Mouse (Mus musculus) lung, postnatal 0 days (tissue): ENCODE data around the gene Lyst. TPM values are rescaled to one million over a fixed set of nuclear protein-coding genes. Genes with fewer than 3 reads are reported as not detected.
"Not testable (repeated sequence)": the region's sequence is repeated elsewhere in the genome, so short reads cannot be mapped to it uniquely, and the experiment has no call there.

Source experiments
- ATAC-seq: fragments of 200-750 bp; cut with Nextera tagmentation; 2 replicates; pipeline ENCODE4 v1.8.0; 2017; ENCODE audit warnings: moderate library complexity
- DNase-seq: peaks from one replicate; pipeline ENCODE4 v3.0.0-alpha.2; 2016; ENCODE audit warnings: low spot score
- H3K27ac ChIP-seq: fragments of 300-500 bp; sonication (generic); 2 replicates; pipeline ENCODE4 v1.5.1; 2014; ENCODE audit warnings: antibody characterized with exemption, mild to moderate bottlenecking, low read length, mixed read lengths
- H3K27me3 ChIP-seq: fragments of 300-500 bp; sonication (generic); replicated peaks from 2 replicates; pipeline ENCODE4 v1.6.1; 2014; ENCODE audit warnings: low read length, mixed read lengths; ENCODE audit not compliant: insufficient read depth
- H3K36me3 ChIP-seq: fragments of 300-500 bp; sonication (generic); 2 replicates; pipeline ENCODE4 v1.6.1; 2014; ENCODE audit warnings: low read length, mixed read lengths; ENCODE audit not compliant: insufficient read depth
- H3K4me1 ChIP-seq: fragments of 300-500 bp; sonication (generic); 2 replicates; pipeline ENCODE4 v1.6.1; 2014; ENCODE audit warnings: antibody characterized with exemption, low read depth, low read length, mixed read lengths; ENCODE audit not compliant: insufficient read depth
- H3K4me2 ChIP-seq: fragments of 300-500 bp; sonication (generic); replicated peaks from 2 replicates; pipeline ENCODE4 v1.6.1; 2014; ENCODE audit warnings: low read depth, mild to moderate bottlenecking, low read length, moderate library complexity, mixed read lengths
- H3K4me3 ChIP-seq: fragments of 300-500 bp; sonication (generic); 2 replicates; pipeline ENCODE4 v1.5.1; 2014; ENCODE audit warnings: low read depth, low read length
- H3K9ac ChIP-seq: fragments of 300-500 bp; sonication (generic); replicated peaks from 2 replicates; pipeline ENCODE4 v1.6.1; 2014; ENCODE audit warnings: low read depth, mild to moderate bottlenecking
- H3K9me3 ChIP-seq: fragments of 300-500 bp; sonication (generic); 2 replicates; pipeline ENCODE4 v1.6.1; 2016; ENCODE audit warnings: low read length, mixed read lengths
- CTCF ChIP-seq: IDR thresholded peaks from 2 replicates; pipeline ENCODE4 v1.5.1; 2016; ENCODE audit warnings: antibody characterized with exemption, mild to moderate bottlenecking
- EP300 ChIP-seq: IDR thresholded peaks from 2 replicates; pipeline ENCODE4 v1.6.1; 2016; ENCODE audit warnings: antibody characterized with exemption, mild to moderate bottlenecking, control low read depth
- WGBS: fragments of 180-500 bp; shearing (Covaris S2); extraction: QIAGEN DNeasy Blood & Tissue Kit; methylation state at CpG from one replicate; pipeline ENCODE4 v1.1.7; 2014; 5-methylcytosine and 5-hydroxymethylcytosine counted together
- polyA plus RNA-seq: library from polyadenylated mRNA; unstranded; fragments of >200 nt; fragmentation: Nextera tagmentation; extraction: Ambion mirVana; gene quantifications from 2 replicates; pipeline ENCODE4 v1.2.1, GENCODE M21; 2015

Gene Lyst
- polyA plus RNA-seq, 1 experiment from 2014 or later: 7.1 TPM

DNA sequence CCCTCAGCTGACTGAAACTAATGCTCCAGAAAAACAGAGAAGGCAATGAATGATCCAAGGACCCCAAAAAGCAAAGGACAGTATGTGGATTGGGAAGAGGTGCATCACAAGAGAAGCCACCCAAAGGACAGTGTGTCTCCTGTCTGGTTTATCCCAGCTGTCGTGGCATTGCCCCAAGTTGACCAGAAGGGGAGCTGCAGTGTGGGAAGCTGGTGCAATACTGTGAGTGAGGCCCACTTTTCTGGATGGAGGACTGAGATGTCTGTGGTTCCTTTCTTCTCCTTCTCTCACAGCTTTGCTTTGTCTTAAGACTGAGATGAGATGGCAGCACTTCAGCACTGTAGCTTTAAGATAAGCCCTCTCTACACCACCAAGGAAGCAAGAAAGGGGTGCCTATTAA is 205.9 kb downstream of the Lyst start:
- Histone ChIP-seq H3K36me3 (no peaks in the 10 kb centered on the region), H3K27me3 (no peaks in the 10 kb centered on the region), H3K9ac (no peak overlapping the region), H3K9me3 (no peaks in the 10 kb centered on the region), H3K27ac (no peak overlapping the region), H3K4me2 (no peak overlapping the region), H3K4me1 (no peaks in the 10 kb centered on the region), H3K4me3 (no peak overlapping the region)
- DNase-seq: no peak
- 84% methylated on average over 1 of the region's 1 CpGs for WGBS
- no peak for TF ChIP-seq EP300
- TF ChIP-seq CTCF: 0 out of 2 replicates have a peak, but pooled peaks have one; percentile 11
- ATAC-seq: no peak

DNA sequence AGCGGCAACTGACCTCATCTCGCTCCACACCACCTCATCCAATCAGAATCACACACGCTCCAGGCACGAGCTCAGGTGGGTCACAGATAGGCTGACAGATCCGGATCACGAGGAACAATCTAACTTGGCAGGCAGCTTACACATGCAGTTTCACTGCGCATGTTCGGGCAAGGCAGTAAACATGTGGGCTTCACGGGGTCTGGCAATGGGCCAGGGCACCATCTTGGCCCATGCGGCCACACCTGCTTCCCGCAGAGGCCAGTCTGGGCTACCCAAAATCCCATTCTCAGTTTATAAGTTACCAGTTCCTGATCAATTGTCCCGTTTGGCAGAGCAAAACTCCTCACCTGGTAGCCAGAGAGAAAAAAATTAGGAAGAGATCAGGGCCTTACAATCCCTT is 207.6 kb downstream of the Lyst start:
- H3K4me2 ChIP-seq, H3K27ac ChIP-seq, H3K27me3 ChIP-seq, H3K9ac ChIP-seq, H3K9me3 ChIP-seq, H3K4me3 ChIP-seq, DNase-seq, H3K4me1 ChIP-seq, H3K36me3 ChIP-seq, ATAC-seq: not testable (repeated sequence)
- WGBS: 87% methylated on average over 12 of the region's 12 CpGs

DNA sequence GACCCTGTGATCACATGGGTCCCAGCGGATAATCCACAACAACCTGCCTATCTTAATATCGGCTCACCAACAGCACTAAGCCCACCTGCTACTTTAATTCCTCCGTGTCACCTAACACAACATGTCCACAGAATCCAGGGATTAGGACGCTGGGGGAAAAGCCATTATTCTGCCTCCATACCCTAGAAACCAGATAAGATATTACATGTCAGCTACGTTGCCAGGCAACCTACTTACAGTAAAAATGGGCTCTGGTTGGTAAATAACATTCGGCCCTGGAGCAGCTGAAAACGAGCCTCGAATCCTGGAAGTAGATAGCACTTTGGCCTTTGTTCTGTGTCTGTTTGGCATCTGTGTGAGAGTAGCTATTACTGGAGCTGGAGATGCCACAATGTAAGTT is 208.6 kb downstream of the Lyst start:
- Histone ChIP-seq H3K9me3 (no peaks in the 10 kb centered on the region), H3K4me1 (no peaks in the 10 kb centered on the region), H3K27ac (no peak overlapping the region), H3K27me3 (no peaks in the 10 kb centered on the region), H3K36me3 (no peaks in the 10 kb centered on the region), H3K4me3 (no peak overlapping the region), H3K9ac (no peak overlapping the region), H3K4me2 (no peak overlapping the region)
- DNase-seq (no peak), ATAC-seq (no peak)
- TF ChIP-seq EP300 (no peak), CTCF (no peak)
- 71% methylated on average over 8 of the region's 8 CpGs for WGBS

DNA sequence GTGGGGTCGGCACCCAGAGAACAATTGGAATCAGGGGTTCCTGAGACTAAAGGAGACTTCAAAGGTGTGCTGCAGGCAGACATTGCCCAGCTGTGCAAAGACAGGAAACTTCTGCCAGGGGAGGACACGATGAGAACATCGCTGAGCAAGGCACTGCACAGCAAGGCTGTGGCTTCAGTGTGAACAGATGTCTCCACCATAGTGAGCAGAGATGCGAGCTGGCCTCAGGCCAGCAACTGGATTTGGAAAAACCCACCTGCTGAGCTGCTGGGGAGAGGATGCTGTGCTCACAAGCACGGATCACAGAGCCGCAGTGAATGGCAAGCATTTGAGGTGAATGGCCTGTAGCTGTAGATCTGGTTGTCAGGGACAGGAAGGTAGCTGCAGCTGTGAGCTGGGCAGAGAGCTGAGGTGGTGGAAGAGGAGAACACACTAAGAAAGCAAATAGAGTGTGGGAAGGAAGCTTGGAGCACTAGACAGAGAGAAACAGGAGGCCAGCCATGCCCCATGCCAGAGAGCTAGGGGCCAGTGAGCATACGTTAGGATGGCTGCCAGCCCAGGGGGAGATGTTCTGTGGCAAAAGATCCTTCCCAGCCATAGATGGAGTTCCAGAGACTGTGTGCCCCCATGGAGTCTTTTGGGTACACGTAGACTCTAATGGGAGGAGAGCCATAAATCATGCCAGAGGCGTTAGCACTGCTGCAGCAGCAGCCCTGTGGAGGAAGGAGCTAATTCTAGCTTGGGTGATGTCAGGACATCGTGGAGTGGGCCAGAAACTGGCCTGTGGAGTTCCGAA is 218.3 kb downstream of the Lyst start:
- H3K9ac ChIP-seq: no peak overlapping the region
- 26% methylated on average over 11 of the region's 11 CpGs for WGBS
- no peak overlapping the region for H3K4me3 ChIP-seq
- H3K4me1 ChIP-seq: no peaks in the 10 kb centered on the region
- H3K4me2 ChIP-seq: no peak overlapping the region
- H3K27ac ChIP-seq: no peak overlapping the region
- H3K36me3 ChIP-seq: no peaks in the 10 kb centered on the region
- TF ChIP-seq EP300 (no peak), CTCF (no peak)
- DNase-seq (no peak), ATAC-seq (no peak)
- no peaks in the 10 kb centered on the region for H3K27me3 ChIP-seq
- H3K9me3 ChIP-seq: no peaks in the 10 kb centered on the region

DNA sequence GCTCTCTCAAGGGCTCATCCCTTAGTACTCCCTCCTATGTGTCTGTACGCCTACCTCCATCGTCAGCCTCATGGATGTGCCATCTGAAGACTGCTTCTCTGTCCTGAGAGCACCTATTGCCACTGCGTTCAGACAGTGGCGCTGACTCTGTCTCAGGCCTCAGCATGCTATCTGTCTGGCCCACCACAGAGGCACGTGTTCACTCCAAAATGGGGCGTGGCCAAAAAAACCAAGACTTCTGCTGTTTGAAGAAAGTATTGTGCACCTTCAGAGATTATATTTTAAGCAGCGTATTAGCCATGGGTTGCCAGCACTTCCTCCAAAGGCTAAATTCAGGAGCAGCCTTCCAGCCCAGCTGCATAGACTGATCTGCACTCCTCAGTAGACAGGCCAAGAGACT is 220.7 kb downstream of the Lyst start:
- Histone ChIP-seq H3K27me3 (no peaks in the 10 kb centered on the region), H3K4me3 (no peak overlapping the region), H3K9ac (no peak overlapping the region), H3K4me1 (no peaks in the 10 kb centered on the region), H3K9me3 (no peaks in the 10 kb centered on the region), H3K27ac (no peak overlapping the region), H3K36me3 (no peaks in the 10 kb centered on the region), H3K4me2 (no peak overlapping the region)
- 73% methylated on average over 7 of the region's 7 CpGs for WGBS
- DNase-seq (no peak), ATAC-seq (no peak)
- no peak for TF ChIP-seq CTCF
- no peak for TF ChIP-seq EP300

DNA sequence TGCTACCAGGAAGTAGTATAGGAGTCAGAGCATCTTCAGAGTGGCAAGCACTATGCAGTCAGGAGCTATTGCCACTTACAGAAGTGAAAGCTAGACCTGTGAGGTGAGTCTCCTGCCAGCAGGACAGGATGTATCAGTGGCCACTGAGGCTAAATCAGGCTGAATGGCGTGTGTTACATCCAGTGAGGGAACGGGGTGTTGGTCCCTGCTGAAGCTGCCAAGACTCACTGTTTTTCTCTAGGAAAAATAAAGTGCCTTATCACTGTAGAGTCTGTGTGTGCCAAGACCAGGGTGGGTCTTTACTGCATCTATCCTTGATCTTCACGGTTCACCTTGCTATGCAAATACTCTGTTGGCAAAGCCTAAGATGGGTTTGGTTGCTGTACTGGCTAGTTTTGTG is 228.5 kb downstream of the Lyst start:
- WGBS: 70% methylated on average over 3 of the region's 3 CpGs
- TF ChIP-seq CTCF (no peak), EP300 (no peak)
- Histone ChIP-seq H3K9ac (no peak overlapping the region), H3K4me1 (no peaks in the 10 kb centered on the region), H3K27ac (no peak overlapping the region), H3K36me3 (no peaks in the 10 kb centered on the region), H3K4me3 (no peak overlapping the region), H3K9me3 (no peaks in the 10 kb centered on the region), H3K27me3 (no peaks in the 10 kb centered on the region), H3K4me2 (no peak overlapping the region)
- DNase-seq: no peak
- no peak for ATAC-seq
